Mouse (Mus musculus) embryonic facial prominence, embryonic 15.5 days (tissue): Measurements from ENCODE around the gene Tax1bp1. TPM values are rescaled to one million over a fixed set of nuclear protein-coding genes. Genes with fewer than 3 reads are reported as not detected.

Experiments used
- ATAC-seq: fragments of 200-750 bp; cut with Nextera tagmentation; 2 replicates; pipeline ENCODE4 v1.8.0; 2017; ENCODE audit warnings: low read depth, moderate TSS enrichment; ENCODE audit not compliant: insufficient number of reproducible peaks, low FRiP score, low TSS enrichment
- H3K27ac ChIP-seq: fragments of 300-500 bp; sonication (generic); replicated peaks from 2 replicates; pipeline ENCODE4 v1.5.1; 2015; ENCODE audit warnings: mild to moderate bottlenecking, inconsistent platforms
- H3K27me3 ChIP-seq: fragments of 300-500 bp; sonication (generic); 2 replicates; pipeline ENCODE4 v1.6.1; 2015; ENCODE audit warnings: inconsistent platforms
- H3K36me3 ChIP-seq: fragments of 300-500 bp; sonication (generic); 2 replicates; pipeline ENCODE4 v1.6.1; 2015; ENCODE audit warnings: mild to moderate bottlenecking, inconsistent platforms
- H3K4me1 ChIP-seq: fragments of 300-500 bp; sonication (generic); 2 replicates; pipeline ENCODE4 v1.6.1; 2015; ENCODE audit warnings: inconsistent platforms
- H3K4me2 ChIP-seq: fragments of 300-500 bp; sonication (generic); replicated peaks from 2 replicates; pipeline ENCODE4 v1.6.1; 2015; ENCODE audit warnings: mild to moderate bottlenecking, inconsistent platforms
- H3K4me3 ChIP-seq: fragments of 300-500 bp; sonication (generic); replicated peaks from 2 replicates; pipeline ENCODE4 v1.5.1; 2015; ENCODE audit warnings: mild to moderate bottlenecking, inconsistent platforms
- H3K9ac ChIP-seq: fragments of 300-500 bp; sonication (generic); 2 replicates; pipeline ENCODE4 v1.6.1; 2015; ENCODE audit warnings: inconsistent platforms
- H3K9me3 ChIP-seq: fragments of 300-500 bp; sonication (generic); replicated peaks from 2 replicates; pipeline ENCODE4 v1.6.1; 2016; ENCODE audit warnings: inconsistent platforms
- WGBS: fragments of 180-500 bp; shearing (Covaris S2); methylation state at CpG from one replicate; pipeline ENCODE4 v1.1.7; 2015; 5-methylcytosine and 5-hydroxymethylcytosine counted together
- polyA plus RNA-seq: library from polyadenylated mRNA; unstranded; fragments of >200 nt; fragmentation: Nextera tagmentation; extraction: Ambion mirVana; gene quantifications from 2 replicates; pipeline ENCODE4 v1.2.1, GENCODE M21; 2015

Tax1bp1 gene
- polyA plus RNA-seq, 1 experiment from 2014 or later, result 146 TPM

GRCm38 (mm10) chr6:52681847-52682485 is 31.6 kb upstream of the Tax1bp1 start:
- no peaks in the 10 kb centered on the region for H3K36me3 ChIP-seq
- ATAC-seq, result no peak
- H3K9ac ChIP-seq, result no peak overlapping the region
- no peaks in the 10 kb centered on the region for H3K9me3 ChIP-seq
- WGBS, result 78% methylated on average over 6 of the region's 6 CpGs
- H3K4me2 ChIP-seq, result no peak overlapping the region
- H3K27ac ChIP-seq, result no peak overlapping the region
- no peak overlapping the region for H3K4me3 ChIP-seq
- no peaks in the 10 kb centered on the region for H3K4me1 ChIP-seq
- no peaks in the 10 kb centered on the region for H3K27me3 ChIP-seq

GRCm38 (mm10) chr6:52682607-52683006 is 30.9 kb upstream of the Tax1bp1 start:
- 87% methylated on average over 3 of the region's 3 CpGs for WGBS
- no peaks in the 10 kb centered on the region for H3K36me3 ChIP-seq
- no peak for ATAC-seq

GRCm38 (mm10) chr6:52686901-52687500 is 26.5 kb upstream of the Tax1bp1 start:
- no peak for ATAC-seq
- H3K9ac ChIP-seq, result no peak overlapping the region
- WGBS, result 69% methylated on average over 5 of the region's 5 CpGs
- no peaks in the 10 kb centered on the region for H3K4me1 ChIP-seq
- no peaks in the 10 kb centered on the region for H3K9me3 ChIP-seq
- H3K27me3 ChIP-seq, result no peaks in the 10 kb centered on the region
- no peak overlapping the region for H3K4me3 ChIP-seq
- no peak overlapping the region for H3K4me2 ChIP-seq
- H3K36me3 ChIP-seq, result no peaks in the 10 kb centered on the region
- no peak overlapping the region for H3K27ac ChIP-seq

More at GRCm38 (mm10) chr6:52682607-52683006, 30.9 kb upstream of the Tax1bp1 start:
- H3K4me3 ChIP-seq, result no peak overlapping the region
- no peaks in the 10 kb centered on the region for H3K4me1 ChIP-seq
- H3K4me2 ChIP-seq, result no peak overlapping the region
- no peak overlapping the region for H3K27ac ChIP-seq
- no peak overlapping the region for H3K9ac ChIP-seq
- H3K27me3 ChIP-seq, result no peaks in the 10 kb centered on the region
- H3K9me3 ChIP-seq, result no peaks in the 10 kb centered on the region

- H3K36me3 ChIP-seq, result no peaks in the 10 kb centered on the region
- ATAC-seq, result no peak
- no peaks in the 10 kb centered on the region for H3K9me3 ChIP-seq
- H3K4me1 ChIP-seq, result no peaks in the 10 kb centered on the region
- no peak overlapping the region for H3K4me2 ChIP-seq
- H3K27ac ChIP-seq, result no peak overlapping the region
- H3K27me3 ChIP-seq, result no peaks in the 10 kb centered on the region
- H3K4me3 ChIP-seq, result no peak overlapping the region
- WGBS, result 90% methylated on average over 3 of the region's 3 CpGs
- no peak overlapping the region for H3K9ac ChIP-seq
Observed at GRCm38 (mm10) chr6:52690365-52690764, 23.2 kb upstream of the Tax1bp1 start.

- H3K9me3 ChIP-seq, result no peaks in the 10 kb centered on the region
- H3K27ac ChIP-seq, result no peak overlapping the region
- no peaks in the 10 kb centered on the region for H3K27me3 ChIP-seq
- H3K4me1 ChIP-seq, result no peaks in the 10 kb centered on the region
- WGBS, result 38% methylated on average over 4 of the region's 5 CpGs
- no peaks in the 10 kb centered on the region for H3K36me3 ChIP-seq
- no peak overlapping the region for H3K9ac ChIP-seq
- H3K4me2 ChIP-seq, result no peak overlapping the region
- ATAC-seq, result no peak
- no peak overlapping the region for H3K4me3 ChIP-seq
Observed at GRCm38 (mm10) chr6:52691800-52692199, 21.7 kb upstream of the Tax1bp1 start.

- Histone ChIP-seq H3K4me3 (no peak overlapping the region), H3K4me2 (no peak overlapping the region), H3K27me3 (no peaks in the 10 kb centered on the region), H3K36me3 (no peaks in the 10 kb centered on the region), H3K4me1 (no peaks in the 10 kb centered on the region), H3K9ac (no peak overlapping the region), H3K27ac (no peak overlapping the region), H3K9me3 (no peaks in the 10 kb centered on the region)
- 79% methylated on average over 6 of the region's 6 CpGs for WGBS
- no peak for ATAC-seq
Observed at GRCm38 (mm10) chr6:52692451-52693063, 21.0 kb upstream of the Tax1bp1 start.

GRCm38 (mm10) chr6:52697964-52698535 is 15.5 kb upstream of the Tax1bp1 start:
- H3K4me2 ChIP-seq, result no peak overlapping the region
- H3K9ac ChIP-seq, result no peak overlapping the region
- H3K27ac ChIP-seq, result no peak overlapping the region
- H3K27me3 ChIP-seq, result no peaks in the 10 kb centered on the region
- H3K4me3 ChIP-seq, result no peak overlapping the region
- ATAC-seq, result no peak
- H3K36me3 ChIP-seq, result no peaks in the 10 kb centered on the region
- WGBS, result 42% methylated on average over 4 of the region's 4 CpGs
- H3K4me1 ChIP-seq, result no peaks in the 10 kb centered on the region
- H3K9me3 ChIP-seq, result no peaks in the 10 kb centered on the region

- H3K27ac ChIP-seq, result no peak overlapping the region
- H3K36me3 ChIP-seq, result no peaks in the 10 kb centered on the region
- H3K9ac ChIP-seq, result no peak overlapping the region
- no peak overlapping the region for H3K4me2 ChIP-seq
- H3K4me3 ChIP-seq, result no peak overlapping the region
- 85% methylated on average over 1 of the region's 1 CpGs for WGBS
- no peak for ATAC-seq
- no peaks in the 10 kb centered on the region for H3K9me3 ChIP-seq
- H3K4me1 ChIP-seq, result no peaks in the 10 kb centered on the region
- no peaks in the 10 kb centered on the region for H3K27me3 ChIP-seq
Observed at GRCm38 (mm10) chr6:52699050-52699449, 14.5 kb upstream of the Tax1bp1 start.

GRCm38 (mm10) chr6:52699899-52700298 is 13.6 kb upstream of the Tax1bp1 start:
- WGBS, result 89% methylated on average over 4 of the region's 4 CpGs
- no peaks in the 10 kb centered on the region for H3K9me3 ChIP-seq
- H3K36me3 ChIP-seq, result no peaks in the 10 kb centered on the region
- no peak overlapping the region for H3K4me3 ChIP-seq
- no peak overlapping the region for H3K27ac ChIP-seq
- ATAC-seq, result no peak
- no peaks in the 10 kb centered on the region for H3K4me1 ChIP-seq
- H3K9ac ChIP-seq, result no peak overlapping the region
- H3K4me2 ChIP-seq, result no peak overlapping the region
- no peaks in the 10 kb centered on the region for H3K27me3 ChIP-seq

- H3K9me3 ChIP-seq, result no peaks in the 10 kb centered on the region
- H3K4me3 ChIP-seq, result no peak overlapping the region
- no peak overlapping the region for H3K27ac ChIP-seq
- H3K4me1 ChIP-seq, result no peaks in the 10 kb centered on the region
- no peak for ATAC-seq
- H3K9ac ChIP-seq, result no peak overlapping the region
- no peaks in the 10 kb centered on the region for H3K36me3 ChIP-seq
- WGBS, result 78% methylated on average over 2 of the region's 2 CpGs
- H3K27me3 ChIP-seq, result no peaks in the 10 kb centered on the region
- no peak overlapping the region for H3K4me2 ChIP-seq
Observed at GRCm38 (mm10) chr6:52703263-52703662, 10.3 kb upstream of the Tax1bp1 start.

- H3K4me1 ChIP-seq, result no peaks in the 10 kb centered on the region
- H3K36me3 ChIP-seq, result no peaks in the 10 kb centered on the region
- ATAC-seq, result no peak
- no peak overlapping the region for H3K27ac ChIP-seq
- H3K27me3 ChIP-seq, result no peaks in the 10 kb centered on the region
- H3K4me2 ChIP-seq, result no peak overlapping the region
- H3K9ac ChIP-seq, result no peak overlapping the region
- H3K9me3 ChIP-seq, result no peaks in the 10 kb centered on the region
- no peak overlapping the region for H3K4me3 ChIP-seq
Observed at GRCm38 (mm10) chr6:52705280-52705679, 8.2 kb upstream of the Tax1bp1 start.
